Mouse (Mus musculus): ENCODE measurements at regions not wholly inside any gene's neighbourhood (a gene's known extent, or its start where the extent isn't known, plus 50 kb on each side); places are given as distances from the start of the nearest gene placed in this dataset.

- no peak for TF ChIP-seq CTCF (IDR thresholded peaks at IDR 0.05; ENCODE audit: borderline replicate concordance, extremely low read depth, insufficient read depth, insufficient read length)
- no peak for TF ChIP-seq POLR2A (IDR thresholded peaks at IDR 0.05; ENCODE audit: borderline replicate concordance, extremely low read depth, insufficient read depth, insufficient read length, poor library complexity, severe bottlenecking)
Observed at GRCm38 (mm10) chr10:84080236-84080635, 357.6 kb downstream of the 1500009L16Rik start.

Measured in brain, embryonic 14.5 days (tissue).